Mouse (Mus musculus): Measurements from ENCODE around the gene Tmem236.

GRCm38 (mm10) chr2:14184375-14184774 lies 10.1 kb downstream of the Tmem236 start:
- TF ChIP-seq POLR2A (IDR thresholded peaks at IDR 0.05; ENCODE audit: insufficient read depth, low read length) = no peak
- TF ChIP-seq CTCF (IDR thresholded peaks at IDR 0.05; ENCODE audit: low read depth, low read length) = no peak

All from ES-Bruce4 (cell line).